Mouse (Mus musculus): ENCODE results near the gene Tfip11.

The Tfip11 gene

GRCm38 (mm10) chr5:112360077-112360476, 33.9 kb downstream of the Tfip11 start:
- no peak for DNase-seq (ENCODE audit: low read depth, low spot score)

- no peak for DNase-seq (ENCODE audit: low read depth, low spot score)
These were observed 38.1 kb downstream of the Tfip11 start for GRCm38 (mm10) chr5:112364184-112364797.

GRCm38 (mm10) chr5:112366879-112367278, 40.7 kb downstream of the Tfip11 start:
- no peak for DNase-seq (ENCODE audit: low read depth, low spot score)

- DNase-seq (ENCODE audit: low read depth, low spot score) = no peak
These were observed 41.2 kb downstream of the Tfip11 start for GRCm38 (mm10) chr5:112367338-112367737.

- no peak for DNase-seq (ENCODE audit: low read depth, low spot score)
These were observed 41.8 kb downstream of the Tfip11 start for GRCm38 (mm10) chr5:112367929-112368328.

- no peak for DNase-seq (ENCODE audit: low read depth, low spot score)
These were observed 42.5 kb downstream of the Tfip11 start for GRCm38 (mm10) chr5:112368666-112369065.

GRCm38 (mm10) chr5:112369326-112369725, 43.2 kb downstream of the Tfip11 start:
- DNase-seq (ENCODE audit: low read depth, low spot score) = no peak

- DNase-seq (ENCODE audit: low read depth, low spot score) = no peak
These were observed 44.2 kb downstream of the Tfip11 start for GRCm38 (mm10) chr5:112370236-112370813.

GRCm38 (mm10) chr5:112371933-112372332, 45.8 kb downstream of the Tfip11 start:
- DNase-seq (ENCODE audit: low read depth, low spot score) = no peak

GRCm38 (mm10) chr5:112376111-112376510, 50.0 kb downstream of the Tfip11 start:
- DNase-seq (ENCODE audit: low read depth, low spot score) = no peak

GRCm38 (mm10) chr5:112377380-112377779, 51.2 kb downstream of the Tfip11 start:
- no peak for DNase-seq (ENCODE audit: low read depth, low spot score)

GRCm38 (mm10) chr5:112378716-112379115, 52.6 kb downstream of the Tfip11 start:
- DNase-seq (ENCODE audit: low read depth, low spot score) = no peak

GRCm38 (mm10) chr5:112381154-112381553, 55.0 kb downstream of the Tfip11 start:
- no peak for DNase-seq (ENCODE audit: low read depth, low spot score)

GRCm38 (mm10) chr5:112382042-112382441, 55.9 kb downstream of the Tfip11 start:
- no peak for DNase-seq (ENCODE audit: low read depth, low spot score)

- DNase-seq (ENCODE audit: low read depth, low spot score) = no peak
These were observed 56.6 kb downstream of the Tfip11 start for GRCm38 (mm10) chr5:112382641-112383330.

GRCm38 (mm10) chr5:112384805-112385472, 58.8 kb downstream of the Tfip11 start:
- peak; percentile 49 for DNase-seq (ENCODE audit: low read depth, low spot score)

- DNase-seq (ENCODE audit: low read depth, low spot score) = peak; percentile 18
These were observed 59.8 kb downstream of the Tfip11 start for GRCm38 (mm10) chr5:112385973-112386372.
